Comparison of ENCODE assay signal across 17 mouse cellular contexts in the genomic region with DNA sequence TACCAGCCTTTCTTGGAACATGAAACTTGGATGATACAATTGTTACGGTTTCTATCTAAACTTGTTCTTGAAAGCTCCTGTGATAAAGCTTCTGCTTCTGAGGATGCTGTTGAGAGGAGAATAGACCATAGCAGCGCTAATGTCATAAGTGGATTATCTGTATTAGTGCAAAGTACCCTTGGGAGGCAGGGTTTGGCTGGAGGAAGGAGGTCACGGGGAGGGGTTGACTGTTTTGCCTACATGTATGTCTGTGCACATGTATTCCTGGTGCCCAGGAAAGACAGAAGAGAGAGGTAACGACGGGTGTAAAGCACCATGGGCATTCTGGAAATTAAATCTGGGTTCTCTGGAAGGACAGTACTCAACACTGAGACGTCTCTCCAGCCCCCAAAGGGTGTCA.
"Had no signal": no experiment of that assay in that cellular context is flagged by ENCODE, and none has a peak within 500 bp of the region (broad histone marks: within the 10 kb centered on the region; RNA-seq: fewer than 3 reads in every experiment).

No protein-coding gene starts in this region.

- DNase-seq: cerebellum, adult 2 months; cerebellum, adult 8-10 months; cerebellum, adult 9-10 months; cerebellum, adult 9-11 months; cerebellum, postnatal 10 days; cerebellum, postnatal 14 days; cerebellum, postnatal 25 days; cerebellum, postnatal 36 days; embryo, embryonic 11 days; forebrain, postnatal 0 days; gastrocnemius, adult 2 months; gastrocnemius, postnatal 10 days; gastrocnemius, postnatal 14 days; gastrocnemius, postnatal 25 days; gastrocnemius, postnatal 36 days; heart, adult 18-20 months; heart, adult 2 months had no signal
